Mouse (Mus musculus) activated CD4-positive, CD25-positive, alpha-beta regulatory T cell (primary cell): ENCODE data around the gene Znrf4. TPM values are rescaled to one million over a fixed set of nuclear protein-coding genes. Genes with fewer than 3 reads are reported as not detected.

Experiments
- polyA plus RNA-seq, 2 experiments: library from polyadenylated mRNA; unstranded; fragments of 100-300 nt; shearing (Covaris generic); gene quantifications; one replicate each; pipeline ENCODE4 v1.2.1; 2017

The Znrf4 gene
- not detected for polyA plus RNA-seq

DNA sequence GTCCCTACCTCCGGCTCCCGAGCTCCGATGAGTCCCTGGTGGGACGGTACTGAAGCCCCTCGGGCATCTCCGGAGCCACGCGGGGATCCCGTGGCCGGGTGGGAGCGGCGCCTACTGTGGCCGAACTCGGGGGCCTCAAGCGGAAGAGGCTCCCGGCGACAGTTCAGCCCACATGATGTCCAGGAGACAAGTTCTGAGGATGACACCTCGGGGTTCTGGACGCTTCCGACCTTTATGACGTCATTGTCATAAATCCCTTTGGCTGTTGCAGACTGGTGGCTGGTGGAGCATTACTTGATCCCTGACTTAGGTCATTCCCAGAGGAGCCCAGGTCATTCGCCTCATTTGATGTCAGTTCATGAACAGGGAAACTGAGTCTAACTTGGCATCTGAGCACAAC, at the start of gene Znrf4:
Gene Znrf4, minus strand, starts transcription at position 122 of the 400 bp plus-strand sequence.

GRCm38 (mm10) chr17:56554122-56554551, 41.9 kb upstream of the Znrf4 start, which contains the start of gene Gm20219:
Gene Gm20219 (minus strand): TSS chr17:56554387.

GRCm38 (mm10) chr17:56476402-56476752, 35.9 kb downstream of the Znrf4 start, which contains the start of gene Ptprs:
Gene Ptprs (minus strand): TSS chr17:56476483.

Other genes starting within 250 kb of the Znrf4 start
- gene Ticam1, start 235.6 kb downstream of the Znrf4 start, polyA plus RNA-seq = 1 to 10 TPM; 4.8 to 8.9 TPM
- gene Plin3, start 219.6 kb downstream of the Znrf4 start, polyA plus RNA-seq = 10 to 100 TPM; 22.9 to 32.3 TPM
- under 1 TPM in 1 of 2 experiments, not detected in 1; 0.33 TPM for gene Arrdc5, start 212.1 kb downstream of the Znrf4 start, polyA plus RNA-seq
- gene Uhrf1, start 209.1 kb downstream of the Znrf4 start, polyA plus RNA-seq = 10 to 100 TPM; 13.1 to 31.3 TPM
- gene Kdm4b, start 186.4 kb downstream of the Znrf4 start, polyA plus RNA-seq = 10 to 100 TPM; 33.2 to 40.2 TPM
- gene Ptprs, start 35.9 kb downstream of the Znrf4 start, polyA plus RNA-seq = 10 to 100 TPM; 22.0 to 26.0 TPM
- under 1 TPM; 0.63 to 1.00 TPM for gene Gm20219, start 42.0 kb upstream of the Znrf4 start, polyA plus RNA-seq
- gene Safb2, start 72.2 kb upstream of the Znrf4 start, polyA plus RNA-seq = 100 to 1,000 TPM; 107 to 129 TPM
- gene Safb, start 72.4 kb upstream of the Znrf4 start, polyA plus RNA-seq = 100 to 1,000 TPM; 124 to 148 TPM
- gene 2410015M20Rik, start 97.3 kb upstream of the Znrf4 start, polyA plus RNA-seq = 100 to 1,000 TPM; 189 to 264 TPM
- 1,000 to 10,000 TPM; 1,401 to 2,699 TPM for gene Rpl36, start 101.0 kb upstream of the Znrf4 start, polyA plus RNA-seq
- gene Lonp1, start 114.5 kb upstream of the Znrf4 start, polyA plus RNA-seq = 10 to 100 TPM; 34.4 to 41.3 TPM
- gene Catsperd, start 115.7 kb upstream of the Znrf4 start, polyA plus RNA-seq = under 1 TPM; 0.16 to 0.36 TPM
- gene Ranbp3, start 160.9 kb upstream of the Znrf4 start, polyA plus RNA-seq = 10 to 100 TPM; 79.3 to 90.3 TPM
- gene Ndufa11, start 205.3 kb upstream of the Znrf4 start, polyA plus RNA-seq = 100 to 1,000 TPM; 284 to 322 TPM
- gene Vmac, start 205.6 kb upstream of the Znrf4 start, polyA plus RNA-seq = 10 to 100 TPM; 11.9 to 18.9 TPM
- gene Nrtn, start 245.1 kb upstream of the Znrf4 start, polyA plus RNA-seq = not detected